Mouse (Mus musculus) spleen, adult 2 months (tissue): ENCODE data around the gene Nt5c.

Experiments
- CTCF ChIP-seq: fragments of 200-500 bp; IDR thresholded peaks from 2 replicates; pipeline ENCODE4 v1.5.1; 2011; ENCODE audit warnings: mild to moderate bottlenecking, inconsistent platforms; ENCODE audit not compliant: insufficient read depth, insufficient read length, insufficient replicate concordance; ENCODE audit errors: extremely low read depth
- POLR2A ChIP-seq: fragments of 200-500 bp; IDR thresholded peaks from 2 replicates; pipeline ENCODE4 v1.6.1; 2011; ENCODE audit warnings: low read depth, low read length, inconsistent platforms

GRCm38 (mm10) chr11:115519581-115519980 is 27.9 kb upstream of the Nt5c start:
- TF ChIP-seq CTCF (no peak), POLR2A (no peak)
